Mouse (Mus musculus) G1E (cell line): Measurements from ENCODE around the gene Slc6a5. TPM values are rescaled to one million over a fixed set of nuclear protein-coding genes. Genes with fewer than 3 reads are reported as not detected.

ENCODE experiments used
- ATAC-seq: 2 replicates; pipeline ENCODE4 v1.8.0; 2016; ENCODE audit warnings: mild to moderate bottlenecking; ENCODE audit not compliant: insufficient number of reproducible peaks, poor library complexity, low FRiP score, severe bottlenecking; ENCODE audit errors: extremely low read depth
- DNase-seq: peaks from one replicate; pipeline ENCODE4 v3.0.0; 2012; ENCODE audit warnings: low spot score
- H3K27me3 ChIP-seq: 2 replicates; pipeline ENCODE4 v1.6.1; 2012; ENCODE audit warnings: mild to moderate bottlenecking, low read length, inconsistent platforms; ENCODE audit not compliant: insufficient read depth
- H3K36me3 ChIP-seq: replicated peaks from 2 replicates; pipeline ENCODE3; 2012; ENCODE audit warnings: mild to moderate bottlenecking, inconsistent platforms
- H3K4me1 ChIP-seq: 2 replicates; pipeline ENCODE4 v1.6.1; 2012; ENCODE audit warnings: low read depth, low read length, inconsistent platforms, mixed read lengths; ENCODE audit not compliant: insufficient read depth
- H3K4me3 ChIP-seq: 2 replicates; pipeline ENCODE4 v1.5.1; 2012; ENCODE audit warnings: low read depth, mild to moderate bottlenecking, inconsistent platforms, low read length, moderate library complexity, mixed read lengths
- H3K9me3 ChIP-seq: replicated peaks from 2 replicates; pipeline ENCODE4 v1.6.1; 2012; ENCODE audit warnings: inconsistent platforms
- CTCF ChIP-seq: IDR thresholded peaks from 2 replicates; pipeline ENCODE4 v1.5.1; 2012; ENCODE audit warnings: low read depth, low read length, inconsistent platforms, mixed read lengths
- GATA1 ChIP-seq: IDR thresholded peaks from 2 replicates; pipeline ENCODE4 v1.6.1; 2012; ENCODE audit warnings: borderline replicate concordance, low read length, inconsistent platforms, mixed read lengths
- GATA2 ChIP-seq: IDR thresholded peaks from 2 replicates; pipeline ENCODE4 v1.6.1; 2012; ENCODE audit warnings: low read depth, low read length, inconsistent platforms, borderline replicate concordance
- POLR2AphosphoS5 ChIP-seq: IDR thresholded peaks from 2 replicates; pipeline ENCODE4 v1.6.1; 2012; ENCODE audit warnings: low read depth, low read length, inconsistent platforms; ENCODE audit not compliant: insufficient replicate concordance
- TAL1 ChIP-seq: conservative IDR thresholded peaks from 2 replicates; pipeline ENCODE4 v1.6.1; 2012; ENCODE audit warnings: low read depth, low read length, inconsistent platforms, mixed read lengths
- polyA plus RNA-seq: library from polyadenylated mRNA; stranded (reverse); fragments of >175 nt; gene quantifications from 2 replicates; pipeline ENCODE4 v1.2.3, GENCODE M21; 2012
- total RNA-seq, 2 experiments: library from RNA; stranded (forward) in 1 of 2; stranded (reverse) in 1 of 2; fragments of 200-1000 nt in 1 of 2; fragments of >200 nt in 1 of 2; fragmentation: Nextera tagmentation in 1 of 2; gene quantifications; 2 replicates each; pipeline ENCODE4 v1.2.3; 2014 to 2017

The Slc6a5 gene
- total and polyA plus RNA-seq, 3 experiments, result 0.11 TPM; not detected in 2

GRCm38 (mm10) chr7:49957142-49957541, 47.2 kb downstream of the Slc6a5 start:
- Histone ChIP-seq H3K27me3 (no peaks in the 10 kb centered on the region), H3K9me3 (peaks cover 34% of the 10 kb centered on the region), H3K36me3 (no peaks in the 10 kb centered on the region), H3K4me3 (no peak overlapping the region), H3K4me1 (no peaks in the 10 kb centered on the region)
- TF ChIP-seq TAL1, result no peak
- DNase-seq, result no peak
- ATAC-seq, result no peak

- Histone ChIP-seq H3K4me3 (no peak overlapping the region), H3K27me3 (no peaks in the 10 kb centered on the region), H3K36me3 (no peaks in the 10 kb centered on the region), H3K4me1 (no peaks in the 10 kb centered on the region), H3K9me3 (peaks cover 48% of the 10 kb centered on the region)
- TF ChIP-seq TAL1 (no peak), GATA1 (no peak), GATA2 (no peak), POLR2AphosphoS5 (no peak)
- ATAC-seq (no peak), DNase-seq (no peak)
Measured at GRCm38 (mm10) chr7:49963764-49964163, 53.8 kb downstream of the Slc6a5 start.

- Histone ChIP-seq H3K9me3 (peaks cover 27% of the 10 kb centered on the region), H3K4me3 (no peak overlapping the region), H3K27me3 (no peaks in the 10 kb centered on the region), H3K4me1 (no peaks in the 10 kb centered on the region), H3K36me3 (no peaks in the 10 kb centered on the region)
- no peak for TF ChIP-seq GATA1
- no peak for TF ChIP-seq CTCF
- TF ChIP-seq GATA2, result no peak
- TF ChIP-seq TAL1, result no peak
- TF ChIP-seq POLR2AphosphoS5, result no peak
- DNase-seq (no peak), ATAC-seq (no peak)
Measured at GRCm38 (mm10) chr7:49969516-49969915, 59.6 kb downstream of the Slc6a5 start.

GRCm38 (mm10) chr7:49974841-49975440, 65.0 kb downstream of the Slc6a5 start, which contains the start of gene Nell1:
TSS of gene Nell1 (plus strand) at chr7:49974864.
- Histone ChIP-seq H3K27me3 (no peaks in the 10 kb centered on the region; the same call in 1 of the 2 replicates), H3K9me3 (peaks cover 35% of the 10 kb centered on the region), H3K36me3 (no peaks in the 10 kb centered on the region), H3K4me1 (no peaks in the 10 kb centered on the region), H3K4me3 (no peak within 1 kb of the TSS)
- DNase-seq (no peak), ATAC-seq (no peak)
- TF ChIP-seq POLR2AphosphoS5, result no peak
- no peak for TF ChIP-seq GATA2
- no peak for TF ChIP-seq GATA1
- TF ChIP-seq CTCF, result no peak
- TF ChIP-seq TAL1, result no peak

- Histone ChIP-seq H3K4me1 (no peaks in the 10 kb centered on the region), H3K9me3 (peaks cover 38% of the 10 kb centered on the region), H3K36me3 (no peaks in the 10 kb centered on the region), H3K27me3 (no peaks in the 10 kb centered on the region; the same call in 1 of the 2 replicates), H3K4me3 (no peak overlapping the region)
- TF ChIP-seq CTCF (no peak), GATA2 (no peak), GATA1 (no peak), TAL1 (no peak), POLR2AphosphoS5 (no peak)
- ATAC-seq (no peak), DNase-seq (no peak)
Measured at GRCm38 (mm10) chr7:49975441-49976121, 65.6 kb downstream of the Slc6a5 start.

GRCm38 (mm10) chr7:49981511-49982227, 71.7 kb downstream of the Slc6a5 start:
- no peak for DNase-seq
- Histone ChIP-seq H3K27me3 (no peaks in the 10 kb centered on the region), H3K9me3 (peaks cover 28% of the 10 kb centered on the region), H3K36me3 (no peaks in the 10 kb centered on the region), H3K4me3 (no peak overlapping the region), H3K4me1 (no peaks in the 10 kb centered on the region)
- no peak for TF ChIP-seq TAL1
- no peak for TF ChIP-seq GATA1
- no peak for TF ChIP-seq GATA2
- no peak for TF ChIP-seq POLR2AphosphoS5
- TF ChIP-seq CTCF, result no peak
- no peak for ATAC-seq
